Mouse (Mus musculus) erythroid progenitor cell, adult 5-6 weeks (primary cell): ENCODE data around the gene Rif1. TPM values are rescaled to one million over a fixed set of nuclear protein-coding genes. Genes with fewer than 3 reads are reported as not detected.

ENCODE experiments used
- ATAC-seq: replicated peaks from 2 replicates; pipeline ENCODE4 v1.8.0; 2016; ENCODE audit warnings: moderate number of reproducible peaks, mild to moderate bottlenecking, moderate TSS enrichment, inconsistent platforms; ENCODE audit not compliant: poor library complexity, low FRiP score, severe bottlenecking
- total RNA-seq, 2 experiments: library from RNA; stranded (forward) in 1 of 2; stranded (reverse) in 1 of 2; fragments of 150-400 nt in 1 of 2; fragments of 186-747, 209-891 nt in 1 of 2; gene quantifications; 2 replicates each; pipeline versions ENCODE4 v1.2.3 to v1.2.4; 2015 to 2017; ENCODE audit warnings: low replicate concordance in 2 of 2

The Rif1 gene
- total RNA-seq (2015; ENCODE audit: low replicate concordance) (76.7 and 82.9 TPM in 2 replicates), total RNA-seq (2017; ENCODE audit: low replicate concordance) (79.9 and 133 TPM in 2 replicates)

DNA sequence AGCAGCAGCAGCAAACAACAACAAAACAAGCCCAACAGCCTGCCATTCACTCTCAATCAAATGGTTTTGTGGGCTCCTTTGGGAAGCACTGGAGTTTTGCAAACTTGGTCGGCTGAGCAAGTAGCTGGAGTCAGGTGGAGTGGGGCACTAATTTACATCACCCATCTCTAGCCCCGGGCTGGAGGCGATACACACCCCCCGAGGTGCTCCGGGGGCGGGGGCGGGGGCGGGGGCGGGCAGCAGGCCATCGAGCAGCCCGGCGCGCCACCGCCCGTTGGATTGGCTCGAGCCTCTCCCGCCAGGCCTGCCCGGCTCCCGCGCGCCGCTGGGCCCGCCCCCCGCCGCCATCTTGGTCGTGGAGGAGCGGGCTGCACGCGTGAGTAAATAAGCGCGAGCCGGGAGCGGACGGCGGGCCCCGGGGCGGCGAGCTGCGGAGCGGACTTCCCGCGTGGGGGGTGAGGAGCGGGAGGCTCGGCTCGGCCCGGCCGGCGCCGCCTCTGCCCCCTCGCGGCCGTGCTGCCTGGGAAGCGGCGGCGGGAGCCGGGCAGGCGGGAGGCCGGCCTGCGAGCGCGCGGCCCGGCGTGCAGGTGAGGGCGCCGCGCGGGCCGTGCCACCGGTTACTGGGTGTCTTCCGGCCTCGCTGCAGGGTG lies at the start of gene Rif1:
Rif1 (plus strand) TSS at position 342 of the 650 bp plus-strand sequence.
- ATAC-seq = peak; percentile 96

DNA sequence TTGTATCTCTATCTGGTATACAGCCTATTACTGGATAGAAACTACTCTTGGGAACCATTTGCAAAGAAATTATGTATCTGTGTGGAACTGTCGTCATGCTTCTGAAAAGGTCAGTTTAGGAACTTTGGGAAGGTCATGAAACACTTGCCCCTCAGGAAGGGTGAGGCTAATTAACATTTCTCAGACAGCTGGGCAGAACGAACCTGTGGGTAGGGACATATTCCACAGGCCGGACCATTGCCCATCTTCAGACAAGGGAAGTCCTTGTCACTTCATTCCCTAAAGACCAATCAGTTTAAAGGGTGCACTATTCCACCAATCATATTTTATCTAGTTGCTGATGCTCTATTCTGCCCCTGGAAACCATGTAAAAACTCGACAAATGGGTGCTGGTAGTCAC lies 45.6 kb upstream of the Rif1 start:
- ATAC-seq = no peak

DNA sequence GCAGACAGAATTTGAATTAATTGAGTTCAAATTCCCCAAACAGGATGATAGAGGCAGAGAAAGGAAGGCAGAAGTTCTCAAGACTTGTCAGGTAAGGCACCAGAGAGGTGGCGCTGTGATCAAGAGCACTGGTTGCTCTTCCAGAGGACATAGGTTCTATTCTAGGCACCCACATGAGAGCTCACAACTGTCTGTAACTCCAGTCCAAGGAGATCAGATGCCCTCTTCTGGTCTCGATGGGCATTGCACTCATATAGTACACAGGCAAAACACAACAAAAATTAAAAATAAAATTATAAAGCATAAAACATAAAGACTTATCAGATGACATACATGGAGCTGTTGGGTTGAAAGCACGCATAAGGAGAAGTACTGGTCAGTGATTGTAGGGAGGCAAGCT lies 43.2 kb upstream of the Rif1 start:
- ATAC-seq = no peak

DNA sequence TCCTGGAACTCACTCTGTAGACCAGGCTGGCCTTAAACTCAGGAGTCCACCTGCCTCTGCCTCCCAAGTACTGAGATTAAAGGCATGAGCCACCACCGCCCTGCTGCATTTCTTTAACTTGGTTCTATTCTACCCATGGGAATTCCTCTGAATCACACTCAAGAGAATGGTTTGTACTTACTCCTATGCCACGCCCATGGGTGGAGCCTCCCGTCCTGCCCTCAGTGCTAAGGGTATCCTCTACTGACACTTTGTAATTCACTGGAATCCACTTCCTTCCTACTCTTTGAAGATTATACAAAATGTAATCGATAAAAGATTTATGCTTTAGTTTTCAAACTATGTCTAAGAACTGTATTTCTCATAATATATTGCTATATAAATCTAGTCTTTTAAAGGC lies 41.1 kb upstream of the Rif1 start:
- no peak for ATAC-seq

DNA sequence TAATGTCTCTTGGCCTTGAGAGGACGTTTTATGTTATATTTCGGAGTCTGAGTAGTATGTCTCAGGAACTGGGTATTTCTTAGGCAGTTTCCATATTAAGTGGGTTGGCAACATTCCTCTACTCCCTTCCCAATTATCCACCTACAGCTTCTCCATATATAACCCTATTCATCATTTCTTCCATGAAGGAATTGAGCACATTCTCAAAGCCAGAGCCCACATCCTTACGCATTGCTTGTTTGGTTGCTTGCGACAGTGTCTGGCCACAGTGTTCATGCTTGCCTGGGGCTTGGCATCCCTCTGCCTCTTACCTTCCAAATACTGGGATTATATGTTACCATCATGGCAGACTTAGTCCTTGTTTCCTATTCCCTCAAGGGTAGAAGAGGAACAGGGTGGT lies 38.0 kb upstream of the Rif1 start:
- ATAC-seq = no peak

DNA sequence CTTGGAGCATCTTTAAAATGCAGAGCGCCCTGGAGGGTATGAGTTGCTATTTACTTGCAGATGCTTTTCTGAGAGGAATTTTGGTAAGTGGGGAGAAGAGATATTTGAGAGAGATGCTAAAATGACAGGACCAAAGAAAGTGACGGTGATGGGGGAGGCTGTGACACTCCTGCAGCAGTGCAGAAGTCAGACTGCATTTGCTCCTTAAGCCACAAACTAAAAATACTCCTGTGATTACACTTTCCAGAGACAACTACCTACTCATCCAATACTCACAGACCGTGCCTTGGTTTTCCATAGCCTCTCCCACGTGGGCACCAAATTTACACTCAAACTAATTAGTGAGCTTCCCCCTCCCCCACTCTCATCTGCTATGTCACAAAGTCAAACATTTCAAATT lies 37.5 kb upstream of the Rif1 start:
- no peak for ATAC-seq

DNA sequence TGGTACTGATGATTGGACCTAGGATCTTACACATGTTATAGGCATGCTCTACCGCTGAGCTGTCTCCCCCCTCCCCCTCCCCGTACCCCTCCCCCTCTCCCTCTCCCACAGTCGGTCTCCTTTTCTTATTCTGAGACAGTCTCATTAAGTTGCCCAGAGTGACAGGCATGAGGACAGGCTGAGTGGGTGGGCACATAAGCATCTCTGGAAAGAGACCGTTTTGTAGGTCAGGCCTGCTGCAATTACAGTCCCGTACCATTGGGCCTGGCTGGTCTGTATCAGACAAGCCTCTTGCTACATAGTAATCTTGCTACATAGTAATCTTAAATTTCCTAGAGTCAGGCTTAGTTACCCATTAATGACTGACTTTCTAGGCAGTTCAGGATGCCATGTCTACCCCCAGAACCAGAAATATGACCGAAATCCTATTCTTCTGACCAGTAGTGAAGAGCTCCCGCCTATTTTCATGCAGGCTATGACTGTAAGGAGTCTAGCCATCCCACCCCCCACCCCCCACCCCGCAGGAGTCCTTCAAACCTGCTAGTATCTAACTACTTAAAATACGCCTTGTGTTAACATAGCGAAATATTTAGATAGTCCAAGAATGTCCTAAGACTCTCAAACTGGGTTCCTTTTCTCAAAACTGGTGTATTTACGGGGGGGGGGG lies 35.6 kb upstream of the Rif1 start:
- ATAC-seq = no peak

DNA sequence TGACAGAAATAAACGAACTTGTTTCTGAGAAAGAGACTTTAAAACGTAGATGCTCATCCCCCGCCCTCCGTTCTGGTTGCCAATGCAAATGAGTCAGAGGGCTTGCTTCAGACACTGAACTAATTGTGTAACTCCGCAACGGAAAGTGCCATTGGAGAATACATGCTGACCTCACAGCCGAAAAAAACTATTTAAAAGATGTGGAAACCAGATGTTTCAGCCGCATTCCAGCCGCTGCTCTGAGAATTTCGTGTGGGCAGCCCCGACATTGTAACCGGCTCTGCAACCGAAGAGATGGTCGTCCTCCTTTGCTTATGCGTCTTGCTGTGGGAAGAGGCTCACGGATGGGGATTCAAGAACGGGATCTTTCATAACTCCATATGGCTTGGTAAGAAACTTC lies 34.8 kb upstream of the Rif1 start, which contains the start of gene Tnfaip6:
Tnfaip6 (plus strand) TSS at position 128 of the 400 bp plus-strand sequence.
- ATAC-seq = no peak

DNA sequence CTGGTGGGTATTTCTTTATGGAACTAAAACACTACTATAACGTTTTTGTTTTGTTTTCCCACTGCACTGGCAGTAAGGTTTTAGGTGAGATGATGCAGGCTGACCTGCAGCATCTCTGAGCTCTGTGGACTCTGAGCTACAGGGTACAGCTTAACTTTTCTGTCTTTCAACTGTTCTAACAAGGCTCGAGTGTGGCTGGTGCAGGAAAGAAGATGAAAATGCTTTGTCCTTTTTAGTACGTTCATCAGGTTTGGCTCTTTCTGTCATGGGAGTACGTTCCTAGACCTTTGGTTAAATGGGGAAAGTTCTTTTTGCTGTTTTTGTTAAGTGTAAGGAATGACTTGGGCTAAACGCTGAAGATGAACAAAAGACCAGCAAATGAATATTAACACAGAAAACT lies 34.1 kb upstream of the Rif1 start:
- no peak for ATAC-seq

DNA sequence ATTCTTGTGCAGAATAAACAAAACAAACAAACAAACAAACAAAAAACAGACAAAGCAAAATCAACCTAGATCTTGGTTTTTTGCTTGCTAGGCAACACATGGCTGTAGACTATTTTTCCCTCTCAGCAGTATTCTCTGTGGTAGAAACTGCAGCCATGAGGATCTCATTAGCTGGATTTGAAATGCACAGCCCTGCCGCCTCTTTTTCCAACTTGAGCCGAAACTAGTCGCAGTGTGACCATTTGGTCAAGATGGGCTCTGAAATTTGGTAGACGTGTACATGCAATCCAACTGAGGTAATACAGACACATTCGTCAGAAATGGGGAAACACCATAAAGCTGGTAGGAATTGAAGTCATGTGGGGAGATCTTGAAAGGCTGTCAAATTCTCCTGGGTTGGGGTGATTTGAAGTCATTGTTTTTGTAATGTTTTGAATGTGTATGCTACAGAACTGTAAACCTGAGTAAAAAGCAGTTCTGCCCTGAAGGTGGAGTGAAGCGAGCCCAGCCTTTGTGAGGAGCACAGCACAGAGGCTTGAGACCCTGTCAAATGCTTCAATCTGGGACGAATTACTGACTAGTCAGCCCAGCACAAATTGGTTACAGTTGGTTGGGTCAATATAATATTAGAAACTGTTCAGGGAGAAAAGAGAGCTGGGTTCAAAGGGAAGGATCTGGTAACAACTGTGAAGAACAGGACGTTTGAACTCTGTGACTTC lies 33.4 kb upstream of the Rif1 start:
- ATAC-seq = no peak

DNA sequence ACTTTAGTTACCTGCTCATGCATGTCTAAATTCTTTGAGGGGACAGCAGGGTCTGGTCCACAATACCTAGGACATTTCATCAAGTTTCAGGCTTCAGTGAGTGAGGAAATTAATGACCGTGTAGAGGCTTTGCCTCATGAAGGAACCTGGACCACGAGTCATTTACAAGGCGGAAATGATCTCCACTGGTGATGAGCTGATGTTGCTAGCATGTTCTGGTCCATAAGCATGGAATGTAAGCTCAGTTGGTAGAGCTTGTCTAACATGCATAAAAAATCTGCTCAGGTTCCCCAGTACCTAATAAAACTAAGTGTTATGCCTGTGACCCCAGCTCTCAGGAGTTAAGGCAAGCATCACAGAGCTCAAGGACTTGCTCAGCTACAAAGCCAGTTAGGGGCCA lies 30.5 kb upstream of the Rif1 start:
- ATAC-seq = no peak

DNA sequence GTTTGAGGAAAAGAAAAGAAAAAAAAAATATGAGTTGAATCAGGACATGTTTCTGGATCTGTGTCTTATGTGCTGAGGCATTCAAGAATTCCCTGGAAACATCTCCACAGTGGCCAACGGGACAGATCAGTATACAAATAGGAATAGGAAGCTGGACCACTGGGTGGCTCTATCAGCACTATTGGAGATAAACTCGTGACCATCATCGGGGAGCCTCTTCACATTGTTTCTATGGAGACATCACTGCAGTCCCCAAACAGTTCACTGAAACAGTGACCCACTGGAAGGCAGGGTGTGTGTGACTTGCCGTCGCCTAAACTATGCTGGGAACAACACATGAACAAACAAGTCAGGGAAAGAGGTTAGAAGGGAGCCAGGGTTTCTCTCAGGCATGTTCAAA lies 29.9 kb upstream of the Rif1 start:
- ATAC-seq = no peak

DNA sequence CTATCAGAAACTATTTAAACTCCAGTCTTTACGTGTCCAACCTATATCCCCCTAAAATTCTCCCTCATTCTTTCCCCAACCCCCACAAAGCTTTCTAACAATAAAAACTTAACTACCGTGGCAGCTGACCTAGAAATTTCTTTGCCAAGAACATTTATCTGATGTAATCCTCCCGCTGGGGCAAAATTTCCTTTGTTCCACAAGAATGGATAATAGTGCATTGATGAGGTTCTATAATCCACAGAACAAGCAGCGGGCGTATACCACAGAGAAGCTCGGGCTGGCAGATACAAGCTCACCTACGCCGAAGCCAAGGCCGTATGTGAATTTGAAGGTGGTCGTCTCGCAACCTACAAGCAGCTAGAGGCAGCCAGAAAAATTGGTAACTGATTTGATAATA lies 29.1 kb upstream of the Rif1 start:
- ATAC-seq = no peak

DNA sequence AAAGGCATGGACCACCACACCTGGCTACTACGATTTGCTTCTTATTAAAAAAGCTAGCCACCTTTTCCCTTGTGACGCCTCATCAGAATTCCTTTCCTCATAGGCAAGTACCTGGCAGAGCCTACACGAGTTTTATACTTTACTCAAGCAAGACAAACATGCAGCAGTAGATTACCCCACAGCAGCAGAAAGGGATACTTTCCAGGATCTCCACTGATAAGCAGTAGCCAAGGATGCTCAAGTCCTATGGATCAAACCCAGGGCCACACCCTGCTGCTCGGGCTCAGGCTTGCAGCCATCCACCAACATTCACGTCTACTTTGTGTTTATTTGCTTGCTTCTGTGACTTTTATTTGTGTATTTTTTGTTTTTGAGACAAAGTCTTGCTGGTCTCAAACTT lies 26.6 kb upstream of the Rif1 start:
- ATAC-seq = no peak

DNA sequence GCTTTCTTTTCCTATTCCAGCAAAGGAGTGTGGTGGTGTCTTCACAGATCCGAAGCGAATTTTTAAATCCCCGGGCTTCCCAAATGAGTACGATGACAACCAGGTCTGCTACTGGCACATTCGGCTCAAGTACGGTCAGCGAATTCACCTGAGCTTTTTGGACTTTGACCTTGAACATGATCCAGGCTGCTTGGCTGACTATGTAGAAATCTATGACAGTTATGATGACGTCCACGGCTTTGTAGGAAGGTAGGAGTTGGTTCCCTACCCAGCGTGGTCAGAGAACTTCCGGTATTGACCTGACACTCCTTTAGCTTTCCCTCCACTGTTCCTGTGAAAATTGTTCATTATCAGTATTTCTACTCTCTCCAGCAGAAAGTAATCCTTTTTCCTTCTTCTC lies 21.8 kb upstream of the Rif1 start:
- ATAC-seq = no peak

DNA sequence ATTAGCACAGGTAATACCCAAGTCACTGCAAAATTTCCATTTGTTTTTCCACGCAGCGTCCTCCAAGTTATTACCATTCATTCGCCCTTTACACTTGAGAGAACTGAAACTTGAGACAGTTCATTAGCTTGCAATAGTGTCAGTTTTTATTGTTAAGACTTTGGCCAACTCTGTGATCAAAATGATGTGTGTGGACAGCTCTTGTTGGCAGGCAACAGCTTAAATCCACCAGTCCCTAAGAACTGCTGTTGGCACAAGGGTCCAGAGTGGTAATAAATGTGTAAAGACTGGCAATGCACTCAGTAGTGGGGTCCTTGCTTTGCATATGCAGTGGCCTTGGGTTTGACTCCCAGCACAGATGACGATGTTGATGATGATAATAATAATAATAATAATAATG lies 20.3 kb upstream of the Rif1 start:
- no peak for ATAC-seq

DNA sequence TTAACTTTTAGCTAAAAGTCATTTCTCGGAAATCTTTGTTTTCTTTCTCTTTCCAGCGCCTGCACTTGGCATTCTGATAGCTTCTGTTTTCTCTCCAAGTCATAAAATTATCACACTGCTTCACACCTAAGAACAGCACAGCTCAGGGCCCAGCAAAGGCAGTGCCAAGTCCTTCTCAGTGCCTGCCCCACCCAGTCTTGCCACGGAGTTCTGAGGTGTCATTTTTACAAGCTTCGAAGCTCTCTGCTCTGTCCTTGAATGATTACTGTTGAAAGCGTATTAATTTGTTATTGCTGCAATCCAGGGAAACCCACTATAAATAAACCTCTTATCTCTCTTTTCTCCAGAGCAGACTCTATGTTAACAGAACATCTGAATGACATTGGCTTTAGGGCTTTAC lies 19.1 kb upstream of the Rif1 start:
- no peak for ATAC-seq

DNA sequence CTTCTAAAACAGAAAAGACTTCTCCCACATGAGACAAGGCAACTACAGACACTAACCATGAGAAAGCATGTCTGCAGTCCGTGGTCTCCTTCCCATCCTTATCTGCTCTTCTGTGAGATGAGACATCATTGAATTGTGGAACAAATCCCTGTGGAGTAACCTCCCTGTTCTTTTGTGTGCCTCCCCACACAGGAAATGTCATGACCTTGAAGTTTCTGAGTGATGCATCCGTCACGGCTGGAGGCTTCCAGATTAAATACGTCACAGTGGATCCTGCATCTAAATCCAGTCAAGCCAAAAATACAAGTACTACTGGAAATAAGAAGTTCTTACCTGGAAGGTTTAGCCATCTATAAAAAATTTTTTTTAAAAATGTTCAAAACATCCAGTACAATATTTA lies 17.0 kb upstream of the Rif1 start:
- no peak for ATAC-seq

DNA sequence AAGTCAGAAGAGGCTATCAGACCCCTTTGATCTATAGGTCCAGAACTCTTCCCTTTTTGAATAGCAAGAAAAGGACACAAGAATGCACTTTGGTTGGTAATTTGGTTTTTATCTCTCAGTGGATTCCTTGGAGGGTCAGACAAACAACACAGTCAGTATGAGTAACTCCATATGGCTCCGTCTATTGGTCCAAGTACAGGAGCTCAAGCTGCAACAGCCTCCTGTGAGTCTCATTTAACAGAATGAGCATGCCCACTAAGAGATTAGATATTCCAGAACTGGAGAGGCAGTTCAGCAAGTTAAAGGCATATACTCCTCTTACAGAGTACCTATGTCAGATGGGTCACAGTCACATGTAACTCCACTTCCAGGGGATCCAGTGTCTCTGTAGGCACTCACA lies 15.5 kb upstream of the Rif1 start:
- no peak for ATAC-seq

DNA sequence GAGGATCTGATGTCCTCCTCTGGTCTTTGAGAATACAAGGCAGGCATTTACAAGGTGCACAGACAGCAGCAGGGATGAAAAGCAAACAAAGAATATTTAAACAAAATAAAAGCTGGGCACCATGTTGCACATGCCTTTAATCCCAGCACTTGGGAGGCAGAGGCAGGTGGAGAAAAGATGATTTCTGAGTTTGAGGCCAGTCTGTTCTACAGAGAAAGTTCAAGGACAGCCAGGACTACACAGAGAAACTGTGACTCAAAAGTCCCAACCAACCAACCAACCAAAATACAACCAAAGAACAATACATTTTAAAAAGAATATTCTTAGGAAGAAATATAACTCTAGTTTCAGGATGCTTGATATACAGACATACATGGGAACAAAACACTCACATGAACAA lies 15.0 kb upstream of the Rif1 start:
- no peak for ATAC-seq

DNA sequence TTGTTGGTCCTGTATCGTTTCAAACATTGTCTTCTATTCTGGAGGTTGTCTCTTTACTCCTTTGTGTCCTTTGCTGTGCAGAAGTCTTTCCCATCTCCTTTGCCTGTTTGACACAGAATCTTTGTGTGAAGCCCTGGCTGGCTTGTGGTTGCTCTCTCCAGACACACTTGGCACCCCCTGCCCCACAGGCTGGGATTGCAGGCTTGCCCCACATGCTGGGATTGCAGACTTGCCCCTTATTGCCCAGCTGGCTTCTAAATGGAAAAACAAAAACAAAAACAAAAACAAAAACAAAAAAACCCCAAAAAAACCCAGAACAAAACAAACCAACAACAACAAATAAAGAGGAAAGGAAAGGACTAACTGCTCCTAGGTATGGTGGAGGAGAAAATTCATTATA lies 4.0 kb upstream of the Rif1 start:
- ATAC-seq = no peak
